In genomic region chr7:109111000-109111399, GRCm38 (mm10) we compare ENCODE assay signal across 9 mouse cellular contexts. TPM values are rescaled to one million over a fixed set of nuclear protein-coding genes. Genes with fewer than 3 reads are reported as not detected.
DNase-seq lines count a peak whose midpoint lies in the region; ATAC-seq lines count a peak whose summit lies in the region.
"Had no signal": no experiment of that assay in that cellular context is flagged by ENCODE, and none has a peak within 500 bp of the region (broad histone marks: within the 10 kb centered on the region; RNA-seq: fewer than 3 reads in every experiment).

No protein-coding gene starts in this region.

- H3K36me3 ChIP-seq in forebrain, embryonic 10.5 days (replicated peaks) = no peaks in the 10 kb centered on the region
- no peaks in the 10 kb centered on the region for H3K36me3 ChIP-seq in forebrain, embryonic 11.5 days (ENCODE audit: control insufficient read depth, insufficient read depth, low read length)
- no peaks in the 10 kb centered on the region for H3K36me3 ChIP-seq in midbrain, embryonic 16.5 days (ENCODE audit: control insufficient read depth, insufficient read depth, low read length)

- peaks cover 43% of the 10 kb centered on the region for H3K27me3 ChIP-seq in forebrain, embryonic 10.5 days (ENCODE audit: poor library complexity, severe bottlenecking)
- H3K27me3 ChIP-seq in forebrain, embryonic 11.5 days (ENCODE audit: control insufficient read depth, insufficient read depth, low read length) = peaks cover 10% of the 10 kb centered on the region; the same call in 1 of the 2 replicates
- no peaks in the 10 kb centered on the region for H3K27me3 ChIP-seq in midbrain, embryonic 16.5 days (ENCODE audit: control insufficient read depth, insufficient read depth, low read depth, low read length)

- no peak for DNase-seq in forebrain, embryonic 10.5 days (ENCODE audit: extremely low spot score, low spot score)
- no peak for DNase-seq in forebrain, embryonic 11.5 days (ENCODE audit: low spot score)
- peak; percentile 77 for DNase-seq in c-Kit-positive CD71-positive TER-119-positive erythroid progenitor cells, embryonic 14.5 days (ENCODE audit: low spot score)
- peak; percentile 34 to 64 for DNase-seq in layer of hippocampus, postnatal 14 days (ENCODE audit: low spot score in 2 of 2)
- DNase-seq in MN1 (ENCODE audit: low spot score) = no peak
- no peak for DNase-seq in kidney, postnatal 14 days

- ATAC-seq in forebrain, embryonic 11.5 days (replicated peaks; ENCODE audit: low FRiP score) = no peak
- ATAC-seq in midbrain, embryonic 16.5 days = peak; percentile 27; the same call in 1 of the 2 replicates
- no peak for ATAC-seq in activated CD4-positive, CD25-positive, alpha-beta regulatory T cell, adult 4 months

- peaks cover 24% of the 10 kb centered on the region for H3K4me1 ChIP-seq in forebrain, embryonic 10.5 days
- peaks cover 11% of the 10 kb centered on the region for H3K4me1 ChIP-seq in forebrain, embryonic 11.5 days (replicated peaks; ENCODE audit: control insufficient read depth, insufficient read depth, low read length)
- peaks cover 6% of the 10 kb centered on the region for H3K4me1 ChIP-seq in midbrain, embryonic 16.5 days (ENCODE audit: control insufficient read depth, insufficient read depth, low read length)

- H3K9ac ChIP-seq in forebrain, embryonic 11.5 days (ENCODE audit: low read length) = no peak overlapping the region
- H3K9ac ChIP-seq in midbrain, embryonic 16.5 days (ENCODE audit: low read depth, low read length) = no peak overlapping the region

- H3K4me3 ChIP-seq in forebrain, embryonic 10.5 days = no peak overlapping the region
- H3K4me3 ChIP-seq in forebrain, embryonic 11.5 days (ENCODE audit: low read depth, low read length) = no peak overlapping the region
- no peak overlapping the region for H3K4me3 ChIP-seq in midbrain, embryonic 16.5 days (ENCODE audit: low read depth, low read length)

- H3K4me2 ChIP-seq in forebrain, embryonic 11.5 days (ENCODE audit: low read depth, low read length, severe bottlenecking) = no peak overlapping the region
- no peak overlapping the region for H3K4me2 ChIP-seq in midbrain, embryonic 16.5 days (ENCODE audit: low read length)

- 75% methylated on average over 5 of the region's 5 CpGs for WGBS in forebrain, embryonic 10.5 days
- WGBS in forebrain, embryonic 11.5 days = 43% methylated on average over 5 of the region's 5 CpGs
- WGBS in midbrain, embryonic 16.5 days = 47% methylated on average over 5 of the region's 5 CpGs

- H3K27ac ChIP-seq in forebrain, embryonic 10.5 days = peak overlapping the region; percentile 48; the same call in 1 of the 2 replicates
- no peak overlapping the region for H3K27ac ChIP-seq in forebrain, embryonic 11.5 days (ENCODE audit: low read depth, low read length)
- no peak overlapping the region for H3K27ac ChIP-seq in midbrain, embryonic 16.5 days (ENCODE audit: low read length)

- H3K9me3 ChIP-seq in forebrain, embryonic 10.5 days = no peaks in the 10 kb centered on the region
- H3K9me3 ChIP-seq in forebrain, embryonic 11.5 days (ENCODE audit: control insufficient read depth, low read length) = no peaks in the 10 kb centered on the region
- H3K9me3 ChIP-seq in midbrain, embryonic 16.5 days (replicated peaks; ENCODE audit: control insufficient read depth, low read length, poor library complexity, severe bottlenecking) = no peaks in the 10 kb centered on the region

RNA-seq across cellular contexts. Expression of gene Ric3, which starts 27.9 kb away (rescaled TPM):
- polyA plus RNA-seq in forebrain, embryonic 10.5 days (2016; fragmentation: Nextera tagmentation; extraction: Ambion mirVana) = 17.3 and 18.7 TPM in 2 replicates
- 16.1 and 18.2 TPM in 2 replicates for polyA plus RNA-seq in forebrain, embryonic 11.5 days (2014; fragmentation: Nextera tagmentation; extraction: Ambion mirVana)
- 10 to 100 TPM; 54.0 to 57.9 TPM for total RNA-seq in layer of hippocampus, postnatal 14 days (2021)
- polyA plus RNA-seq in midbrain, embryonic 16.5 days (2015; fragmentation: Nextera tagmentation; extraction: Ambion mirVana) = 36.1 and 38.0 TPM in 2 replicates
- polyA plus RNA-seq in activated CD4-positive, CD25-positive, alpha-beta regulatory T cell, adult 4 months (2017; shearing (Covaris generic)) = under 1 TPM; 0.15 to 0.20 TPM
- polyA plus RNA-seq: C2C12 had no signal

Comparison
In these comparisons a context has a peak if more than half of its experiments do, and no peak if none do; other contexts are left out.
1. DNase-seq: peak in c-Kit-positive CD71-positive TER-119-positive erythroid progenitor cells, embryonic 14.5 days (single experiment) and layer of hippocampus, postnatal 14 days (2 of 2); none in forebrain, embryonic 10.5 days (single experiment), forebrain, embryonic 11.5 days (single experiment), MN1 (single experiment) and kidney, postnatal 14 days (single experiment).
2. RNA of gene Ric3, which starts 27.9 kb away (polyA plus RNA-seq): 36.1 to 38.0 TPM in midbrain, embryonic 16.5 days, 17.3 to 18.7 TPM in forebrain, embryonic 10.5 days and 16.1 to 18.2 TPM in forebrain, embryonic 11.5 days; 0.15 to 0.20 TPM in activated CD4-positive, CD25-positive, alpha-beta regulatory T cell, adult 4 months; every median in the first group is over 10 times any median in the second.